Comparison of ENCODE assay signal across 12 mouse cellular contexts in the genomic region with DNA sequence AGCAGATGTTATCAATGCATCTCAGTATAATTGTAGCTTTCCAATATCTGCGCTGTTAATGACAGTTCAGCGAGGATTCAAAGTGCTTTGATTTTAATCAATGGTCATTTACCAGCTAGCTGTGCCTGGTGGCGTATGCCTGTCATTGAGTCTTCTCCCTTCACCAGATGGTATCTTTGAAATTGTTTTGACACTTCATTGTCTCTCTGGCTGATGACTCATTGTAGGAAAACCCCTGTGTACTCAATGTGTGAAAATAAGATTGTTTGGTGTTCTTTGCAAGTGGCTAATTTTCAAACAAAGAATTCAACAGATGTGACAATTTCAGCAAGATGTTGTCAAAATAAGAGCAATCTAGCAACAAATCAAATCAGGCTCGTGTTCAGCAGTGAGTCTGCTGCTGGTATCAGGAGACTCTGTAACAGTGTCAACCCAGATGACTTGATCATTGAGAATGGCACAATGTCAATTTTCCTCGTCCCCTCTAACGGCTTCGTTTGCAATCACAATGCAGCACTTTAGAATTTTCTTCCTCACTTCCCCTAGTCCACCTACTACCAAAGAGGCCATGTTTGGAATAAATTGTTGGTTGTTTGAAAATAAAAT.
"Had no signal": no experiment of that assay in that cellular context is flagged by ENCODE, and none has a peak within 500 bp of the region (broad histone marks: within the 10 kb centered on the region; RNA-seq: fewer than 3 reads in every experiment).

No protein-coding gene starts in this region.

- H3K9me3 ChIP-seq: limb, embryonic 15.5 days; liver, embryonic 12.5 days; lung, embryonic 15.5 days; midbrain, embryonic 15.5 days; neural tube, embryonic 12.5 days had no signal

- H3K27me3 ChIP-seq: limb, embryonic 15.5 days; liver, embryonic 12.5 days; lung, embryonic 15.5 days; megakaryocyte, embryonic 14.5 days; midbrain, embryonic 15.5 days; neural tube, embryonic 12.5 days had no signal

- H3K9ac ChIP-seq: limb, embryonic 15.5 days; liver, embryonic 12.5 days; lung, embryonic 15.5 days; midbrain, embryonic 15.5 days; neural tube, embryonic 12.5 days had no signal

- H3K4me2 ChIP-seq: limb, embryonic 15.5 days; liver, embryonic 12.5 days; lung, embryonic 15.5 days; midbrain, embryonic 11.5 days; midbrain, embryonic 15.5 days; neural tube, embryonic 12.5 days had no signal

- DNase-seq: kidney, postnatal 14 days; lung, postnatal 14 days; thymus, postnatal 4 days had no signal

- ATAC-seq: liver, embryonic 12.5 days; midbrain, embryonic 15.5 days had no signal

- H3K4me1 ChIP-seq: limb, embryonic 15.5 days; liver, embryonic 12.5 days; lung, embryonic 15.5 days; megakaryocyte, embryonic 14.5 days; midbrain, embryonic 15.5 days; neural tube, embryonic 12.5 days had no signal

- H3K36me3 ChIP-seq: limb, embryonic 15.5 days; liver, embryonic 12.5 days; lung, embryonic 15.5 days; midbrain, embryonic 15.5 days; neural tube, embryonic 12.5 days had no signal

- H3K4me3 ChIP-seq: limb, embryonic 15.5 days; liver, embryonic 12.5 days; lung, embryonic 15.5 days; megakaryocyte, embryonic 14.5 days; midbrain, embryonic 15.5 days; neural tube, embryonic 12.5 days had no signal

- H3K27ac ChIP-seq: limb, embryonic 15.5 days; liver, embryonic 12.5 days; lung, embryonic 15.5 days; macrophage; midbrain, embryonic 15.5 days; neural tube, embryonic 12.5 days; stomach, postnatal 0 days had no signal
